23 mouse cellular contexts compared by ENCODE assay signal in genomic region chr14:19311614-19312013, GRCm38 (mm10).
DNase-seq lines count a peak whose midpoint lies in the region; ATAC-seq and TF ChIP-seq lines count a peak whose summit lies in the region.
"Had no signal": no experiment of that assay in that cellular context is flagged by ENCODE, and none has a peak within 500 bp of the region (broad histone marks: within the 10 kb centered on the region; RNA-seq: fewer than 3 reads in every experiment).

No protein-coding gene starts in this region.

- in situ Hi-C loops in ES-E14 (cut with MboI; ENCODE audit: low sequenced_read_pairs in 2 of 2, unreplicated experiment in 2 of 2) = no loop called here

- no peak for TF ChIP-seq CTCF in ES-Bruce4 (IDR thresholded peaks at IDR 0.05; ENCODE audit: low read depth, low read length)

- 61% methylated on average over 21 of the region's 21 CpGs for WGBS in liver, embryonic 12.5 days (ENCODE audit: insufficient replicate concordance)
- 81% methylated on average over 21 of the region's 21 CpGs for WGBS in hindbrain, embryonic 11.5 days
- 75% methylated on average over 21 of the region's 21 CpGs for WGBS in hindbrain, embryonic 14.5 days

- H3K27me3 ChIP-seq in liver, embryonic 12.5 days (replicated peaks) = no peaks in the 10 kb centered on the region
- no peaks in the 10 kb centered on the region for H3K27me3 ChIP-seq in ES-Bruce4 (ENCODE audit: control insufficient read depth, insufficient read depth, low read length, poor library complexity, severe bottlenecking)
- no peaks in the 10 kb centered on the region for H3K27me3 ChIP-seq in hindbrain, embryonic 11.5 days (ENCODE audit: control insufficient read depth, insufficient read depth, low read length)
- H3K27me3 ChIP-seq in hindbrain, embryonic 14.5 days (ENCODE audit: control insufficient read depth, insufficient read depth, low read length) = no peaks in the 10 kb centered on the region
- H3K27me3 ChIP-seq: embryonic facial prominence, embryonic 13.5 days; hindbrain, embryonic 15.5 days had no signal

- H3K36me3 ChIP-seq in liver, embryonic 12.5 days = no peaks in the 10 kb centered on the region
- H3K36me3 ChIP-seq in ES-Bruce4 (ENCODE audit: control insufficient read depth, insufficient read depth, low read length, poor library complexity, severe bottlenecking) = no peaks in the 10 kb centered on the region
- no peaks in the 10 kb centered on the region for H3K36me3 ChIP-seq in ES-E14 (ENCODE audit: control insufficient read depth, insufficient read depth, low read length, poor library complexity, severe bottlenecking)
- no peaks in the 10 kb centered on the region for H3K36me3 ChIP-seq in hindbrain, embryonic 11.5 days (ENCODE audit: control insufficient read depth, insufficient read depth, low read length)
- no peaks in the 10 kb centered on the region for H3K36me3 ChIP-seq in hindbrain, embryonic 14.5 days (replicated peaks; ENCODE audit: control insufficient read depth, insufficient read depth)
- H3K36me3 ChIP-seq: embryonic facial prominence, embryonic 13.5 days; forebrain, embryonic 10.5 days; G1E; hindbrain, embryonic 15.5 days had no signal

- no peak overlapping the region for H3K4me2 ChIP-seq in liver, embryonic 12.5 days
- H3K4me2 ChIP-seq in hindbrain, embryonic 11.5 days (replicated peaks; ENCODE audit: low read depth, low read length) = no peak overlapping the region
- H3K4me2 ChIP-seq in hindbrain, embryonic 14.5 days (replicated peaks) = no peak overlapping the region
- H3K4me2 ChIP-seq: embryonic facial prominence, embryonic 13.5 days; hindbrain, embryonic 15.5 days had no signal

- no peaks in the 10 kb centered on the region for H3K4me1 ChIP-seq in liver, embryonic 12.5 days
- H3K4me1 ChIP-seq in ES-Bruce4 (ENCODE audit: control insufficient read depth, insufficient read depth, low read length) (no peaks in the 10 kb centered on the region), ES-E14 (ENCODE audit: control insufficient read depth in 2 of 2, insufficient read depth in 2 of 2, low read length in 2 of 2, poor library complexity in 1 of 2) (no peaks in the 10 kb centered on the region)
- no peaks in the 10 kb centered on the region for H3K4me1 ChIP-seq in hindbrain, embryonic 11.5 days (replicated peaks; ENCODE audit: control insufficient read depth, insufficient read depth, low read length)
- no peaks in the 10 kb centered on the region for H3K4me1 ChIP-seq in hindbrain, embryonic 14.5 days (replicated peaks; ENCODE audit: control insufficient read depth, insufficient read depth, low read length)
- H3K4me1 ChIP-seq: embryonic facial prominence, embryonic 13.5 days; forebrain, embryonic 10.5 days; hindbrain, embryonic 15.5 days had no signal

- no peak overlapping the region for H3K4me3 ChIP-seq in liver, embryonic 12.5 days
- H3K4me3 ChIP-seq in ES-Bruce4 (ENCODE audit: low read depth, low read length) (peak overlapping the region; percentile 42; the same call in 1 of the 2 replicates), ES-E14 (ENCODE audit: insufficient read depth in 1 of 2, low read depth in 1 of 2, low read length in 2 of 2, poor library complexity in 1 of 2, severe bottlenecking in 1 of 2) (peak overlapping the region; percentile 49 to 63)
- H3K4me3 ChIP-seq in hindbrain, embryonic 11.5 days (ENCODE audit: low read depth, low read length) = no peak overlapping the region
- no peak overlapping the region for H3K4me3 ChIP-seq in hindbrain, embryonic 14.5 days (replicated peaks; ENCODE audit: low read length)
- H3K4me3 ChIP-seq: embryonic facial prominence, embryonic 13.5 days; forebrain, embryonic 10.5 days; gastrocnemius, adult 2 months; hindbrain, embryonic 15.5 days had no signal

- ATAC-seq in liver, embryonic 12.5 days = 0 out of 2 replicates have a peak, but pooled peaks have one; percentile 51
- ATAC-seq in erythroid progenitor cell, adult 5-6 weeks (replicated peaks; ENCODE audit: low FRiP score, poor library complexity, severe bottlenecking) = peak; percentile 57
- ATAC-seq in hindbrain, embryonic 11.5 days (ENCODE audit: low FRiP score) = no peak
- ATAC-seq in hindbrain, embryonic 14.5 days (ENCODE audit: low FRiP score) = no peak
- ATAC-seq: CD4-positive, CD25-positive, alpha-beta regulatory T cell, adult 4 months; forebrain, embryonic 14.5 days; intestine, embryonic 16.5 days had no signal

- no peak for TF ChIP-seq EP300 in ES-Bruce4 (IDR thresholded peaks at IDR 0.05; ENCODE audit: insufficient read depth, low read depth, low read length)

- 0 out of 2 replicates have a peak, but pooled peaks cover 13% of the 10 kb centered on the region for H3K9me3 ChIP-seq in liver, embryonic 12.5 days (replicated peaks)
- H3K9me3 ChIP-seq in ES-Bruce4 (replicated peaks; ENCODE audit: control insufficient read depth, insufficient read depth, low read length, poor library complexity, severe bottlenecking) = peaks cover 3% of the 10 kb centered on the region
- H3K9me3 ChIP-seq in ES-E14 (ENCODE audit: control insufficient read depth, insufficient read depth, low read depth, low read length) = no peaks in the 10 kb centered on the region
- H3K9me3 ChIP-seq in hindbrain, embryonic 11.5 days (ENCODE audit: control insufficient read depth, low read length) = 0 out of 2 replicates have a peak, but pooled peaks cover 2% of the 10 kb centered on the region
- peaks cover 27% of the 10 kb centered on the region for H3K9me3 ChIP-seq in hindbrain, embryonic 14.5 days (ENCODE audit: control insufficient read depth, low read length)

- DNase-seq in liver (no peak), ES-E14 (ENCODE audit: low read depth, low spot score) (peak; percentile 40)
- no peak for DNase-seq in cerebellum, postnatal 10 days
- DNase-seq in hindbrain, embryonic 11.5 days (ENCODE audit: low spot score) = no peak
- DNase-seq in hindbrain, embryonic 14.5 days (ENCODE audit: low spot score) = no peak
- DNase-seq: adrenal gland, adult 8-10 months; adrenal gland, postnatal 36 days; cerebellum, adult 8-10 months; cerebellum, postnatal 25 days; gastrocnemius, adult 2 months; gastrocnemius, postnatal 25 days; heart, adult 11 months; heart, postnatal 14 days had no signal

- no peak overlapping the region for H3K27ac ChIP-seq in liver, embryonic 12.5 days
- H3K27ac ChIP-seq in ES-Bruce4 (ENCODE audit: insufficient read depth, low read length) (no peak overlapping the region), ES-E14 (ENCODE audit: insufficient read depth, low read depth, low read length, poor library complexity, severe bottlenecking) (no peak overlapping the region)
- H3K27ac ChIP-seq in hindbrain, embryonic 11.5 days (ENCODE audit: low read depth, low read length) = no peak overlapping the region
- H3K27ac ChIP-seq in hindbrain, embryonic 14.5 days = no peak overlapping the region
- H3K27ac ChIP-seq: embryonic facial prominence, embryonic 13.5 days; forebrain, embryonic 10.5 days; gastrocnemius, adult 2 months; hindbrain, embryonic 15.5 days had no signal

- no peak for TF ChIP-seq POLR2A in ES-Bruce4 (IDR thresholded peaks at IDR 0.05; ENCODE audit: insufficient read depth, low read length)

- H3K9ac ChIP-seq in liver, embryonic 12.5 days = no peak overlapping the region
- H3K9ac ChIP-seq in ES-Bruce4 (ENCODE audit: low read depth, poor library complexity, severe bottlenecking) (no peak overlapping the region), ES-E14 (ENCODE audit: insufficient read depth, low read depth, low read length, poor library complexity, severe bottlenecking) (peak overlapping the region; percentile 19; the same call in 1 of the 2 replicates)
- H3K9ac ChIP-seq in hindbrain, embryonic 11.5 days (ENCODE audit: low read depth, low read length) = no peak overlapping the region
- no peak overlapping the region for H3K9ac ChIP-seq in hindbrain, embryonic 14.5 days
- H3K9ac ChIP-seq: embryonic facial prominence, embryonic 13.5 days; hindbrain, embryonic 15.5 days had no signal

TF ChIP-seq in ES-E14, 5 proteins besides CTCF, POLR2A, EP300 and RAD21:
- TF ChIP-seq ZNF384 (IDR thresholded peaks at IDR 0.05; ENCODE audit: low read depth, low read length) (no peak), MAFK (IDR thresholded peaks at IDR 0.05; ENCODE audit: insufficient read depth, low read depth, low read length) (no peak)

Comparison
In these comparisons a context has a peak if more than half of its experiments do, and no peak if none do; other contexts are left out.
1. ATAC-seq: peak in liver, embryonic 12.5 days (single experiment) and erythroid progenitor cell, adult 5-6 weeks (single experiment); none in hindbrain, embryonic 11.5 days (single experiment) and hindbrain, embryonic 14.5 days (single experiment).
2. H3K4me3 ChIP-seq: peak in ES-Bruce4 (single experiment) and ES-E14 (2 of 2); none in liver, embryonic 12.5 days (single experiment), hindbrain, embryonic 11.5 days (single experiment) and hindbrain, embryonic 14.5 days (single experiment).